Mouse (Mus musculus) megakaryocyte, embryonic 14.5 days (primary cell): Measurements from ENCODE around the gene Olfm2. TPM values are rescaled to one million over a fixed set of nuclear protein-coding genes. Genes with fewer than 3 reads are reported as not detected.

ENCODE experiments used
- H3K27me3 ChIP-seq: replicated peaks from 2 replicates; pipeline ENCODE3; 2012; ENCODE audit warnings: inconsistent platforms
- H3K36me3 ChIP-seq: replicated peaks from 2 replicates; pipeline ENCODE3; 2012; ENCODE audit warnings: low read length, inconsistent platforms, mixed read lengths
- H3K4me1 ChIP-seq: 2 replicates; pipeline ENCODE4 v1.6.1; 2012; ENCODE audit warnings: inconsistent platforms
- H3K4me3 ChIP-seq: replicated peaks from 2 replicates; pipeline ENCODE3; 2012; ENCODE audit warnings: moderate library complexity, mild to moderate bottlenecking, inconsistent platforms
- H3K9me3 ChIP-seq: 2 replicates; pipeline ENCODE4 v1.6.1; 2012; ENCODE audit warnings: inconsistent platforms
- FLI1 ChIP-seq: IDR thresholded peaks from 2 replicates; pipeline ENCODE4 v1.6.1; 2012; ENCODE audit warnings: low read length, inconsistent platforms, mixed read lengths
- GATA1 ChIP-seq: IDR thresholded peaks from 3 replicates; pipeline ENCODE4 v1.6.1; 2012; ENCODE audit warnings: mixed read lengths, low read length, inconsistent platforms, borderline replicate concordance
- polyA plus RNA-seq: library from polyadenylated mRNA; stranded (reverse); fragments of >175 nt; gene quantifications from 2 replicates; pipeline ENCODE4 v1.2.3, GENCODE M21; 2012; ENCODE audit warnings: low replicate concordance; ENCODE audit not compliant: insufficient read depth

Gene Olfm2
- polyA plus RNA-seq, 1 experiment = 0.16 TPM

DNA sequence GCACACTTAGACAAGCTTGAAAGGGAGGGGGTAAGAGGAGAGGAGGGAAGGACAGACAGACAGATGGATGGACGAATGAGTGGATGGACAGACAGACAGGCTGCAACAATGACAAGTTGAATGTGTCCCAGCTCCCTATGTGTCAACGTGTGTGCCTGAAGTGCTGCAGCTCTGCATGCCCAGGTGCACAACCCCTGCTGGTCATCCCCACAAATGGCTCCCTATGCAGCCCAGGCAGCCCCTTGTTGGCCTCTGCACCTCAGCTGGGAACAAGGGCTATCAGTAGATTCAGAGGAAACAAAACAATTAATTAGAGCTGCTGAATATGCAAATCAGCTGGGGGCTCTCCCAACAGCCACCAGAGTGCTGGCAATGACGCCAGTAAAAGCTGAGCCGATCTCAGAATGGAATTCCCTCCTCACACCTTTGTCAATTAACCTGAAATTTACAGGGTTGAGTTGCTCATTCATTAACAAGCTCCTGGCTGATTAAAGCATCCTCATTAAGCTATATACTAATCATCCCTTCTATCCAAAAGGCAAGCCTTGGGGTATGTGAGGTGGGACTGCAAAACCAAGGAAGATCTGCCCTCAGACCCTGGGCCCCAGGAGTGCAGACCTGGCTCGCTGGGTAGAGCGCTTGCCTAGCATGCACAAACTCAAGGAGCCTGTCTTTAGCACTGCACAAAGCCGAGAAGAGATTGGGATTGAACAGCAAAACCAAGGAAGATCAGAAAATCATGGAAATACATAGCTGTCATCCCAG, 16.2 kb upstream of the Olfm2 start:
- peak overlapping the region; percentile 34 for H3K4me3 ChIP-seq
- H3K9me3 ChIP-seq = no peaks in the 10 kb centered on the region
- no peaks in the 10 kb centered on the region for H3K36me3 ChIP-seq
- TF ChIP-seq FLI1 = no peak
- no peak for TF ChIP-seq GATA1
- peaks cover 60% of the 10 kb centered on the region for H3K27me3 ChIP-seq
- peaks cover 66% of the 10 kb centered on the region for H3K4me1 ChIP-seq

DNA sequence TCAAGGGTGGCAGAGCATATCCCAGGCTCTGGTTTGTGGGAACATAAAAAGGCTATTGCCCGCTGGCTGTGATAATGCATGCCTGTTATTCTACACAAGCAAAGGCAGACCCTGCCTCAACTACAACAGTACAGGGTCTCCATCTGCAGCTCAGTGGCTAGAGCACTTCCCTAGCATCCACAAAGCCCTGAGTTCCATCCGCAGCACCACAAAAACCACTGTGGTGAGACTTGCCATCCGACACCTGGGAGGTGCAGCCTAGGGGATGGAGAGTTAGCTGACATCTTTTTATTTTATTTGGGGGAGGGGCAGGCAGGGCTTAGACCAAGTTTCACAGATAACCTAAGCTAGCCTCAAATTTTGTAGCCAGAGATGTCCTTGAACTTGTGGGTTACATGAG, 15.2 kb upstream of the Olfm2 start:
- no peak overlapping the region for H3K4me3 ChIP-seq
- H3K27me3 ChIP-seq = peaks cover 51% of the 10 kb centered on the region
- no peak for TF ChIP-seq FLI1
- TF ChIP-seq GATA1 = no peak
- H3K9me3 ChIP-seq = no peaks in the 10 kb centered on the region
- H3K36me3 ChIP-seq = no peaks in the 10 kb centered on the region
- peaks cover 76% of the 10 kb centered on the region for H3K4me1 ChIP-seq

DNA sequence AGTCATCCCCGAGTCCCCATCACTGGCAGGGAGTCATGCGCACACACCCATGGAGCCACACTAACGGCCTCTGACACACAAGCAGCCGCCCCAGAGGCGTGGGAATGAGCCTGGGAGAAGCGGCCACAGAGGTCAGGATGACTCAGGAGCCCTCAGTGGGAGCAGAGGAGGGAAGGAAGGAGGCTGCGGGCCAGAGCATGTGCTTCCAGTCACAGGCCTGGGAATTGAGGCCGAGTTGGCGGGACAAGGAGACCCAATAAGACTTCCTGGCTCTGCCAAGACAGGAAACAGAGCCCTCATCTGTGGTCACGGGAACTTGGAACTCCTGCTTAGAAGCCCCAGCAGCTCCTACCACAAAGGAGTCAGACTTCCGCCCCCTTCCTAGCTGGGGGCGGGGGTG, 14.7 kb upstream of the Olfm2 start:
- Histone ChIP-seq H3K9me3 (no peaks in the 10 kb centered on the region), H3K4me3 (peak overlapping the region; percentile 76), H3K4me1 (peaks cover 81% of the 10 kb centered on the region), H3K36me3 (no peaks in the 10 kb centered on the region), H3K27me3 (peaks cover 50% of the 10 kb centered on the region)
- no peak for TF ChIP-seq GATA1

DNA sequence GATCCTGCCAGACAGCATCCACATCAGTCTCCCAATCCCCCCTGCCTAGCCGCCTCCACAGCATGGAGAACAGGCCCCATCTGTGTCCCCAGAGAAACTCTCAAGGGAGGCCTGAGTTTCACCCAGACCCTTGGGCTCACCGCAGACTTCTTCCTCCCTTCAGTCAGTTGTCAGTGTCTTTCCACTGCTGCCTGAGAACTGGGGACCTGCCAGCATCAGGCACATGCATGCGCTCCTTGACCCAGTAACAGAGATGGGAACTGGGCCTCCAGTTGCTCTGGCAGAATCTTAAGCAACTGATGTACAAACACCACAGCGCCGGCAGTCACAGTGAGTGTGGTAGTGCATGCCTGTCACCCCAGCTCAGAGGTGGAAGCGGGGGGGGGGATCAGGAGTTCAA, 12.7 kb upstream of the Olfm2 start:
- peaks cover 79% of the 10 kb centered on the region for H3K4me1 ChIP-seq
- no peak overlapping the region for H3K4me3 ChIP-seq
- peaks cover 53% of the 10 kb centered on the region for H3K27me3 ChIP-seq
- no peaks in the 10 kb centered on the region for H3K36me3 ChIP-seq
- TF ChIP-seq FLI1 (no peak), GATA1 (no peak)
- H3K9me3 ChIP-seq = no peaks in the 10 kb centered on the region

DNA sequence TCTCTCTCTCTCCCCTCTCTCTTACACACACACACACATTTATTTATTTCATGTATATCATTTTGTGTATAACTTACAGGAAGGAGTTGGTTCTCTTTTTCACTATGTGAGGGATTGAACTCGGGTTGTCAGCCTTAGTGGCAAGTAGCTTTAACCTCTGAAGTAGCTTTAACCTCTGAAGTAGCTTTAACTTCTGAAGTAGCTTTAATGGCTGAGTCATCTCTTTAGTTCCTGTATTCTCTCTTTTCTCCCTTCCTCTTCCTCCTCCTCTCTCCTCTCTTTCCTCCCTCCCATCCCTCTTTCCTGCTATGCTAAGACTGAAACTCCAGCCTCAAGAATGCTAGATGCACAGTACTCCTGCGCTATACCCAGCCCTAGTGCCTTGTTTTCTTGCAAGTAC, 12.1 kb upstream of the Olfm2 start:
- Histone ChIP-seq H3K27me3 (peaks cover 46% of the 10 kb centered on the region), H3K4me1 (peaks cover 74% of the 10 kb centered on the region), H3K36me3 (no peaks in the 10 kb centered on the region), H3K4me3 (no peak overlapping the region), H3K9me3 (no peaks in the 10 kb centered on the region)
- TF ChIP-seq FLI1 (no peak), GATA1 (no peak)

DNA sequence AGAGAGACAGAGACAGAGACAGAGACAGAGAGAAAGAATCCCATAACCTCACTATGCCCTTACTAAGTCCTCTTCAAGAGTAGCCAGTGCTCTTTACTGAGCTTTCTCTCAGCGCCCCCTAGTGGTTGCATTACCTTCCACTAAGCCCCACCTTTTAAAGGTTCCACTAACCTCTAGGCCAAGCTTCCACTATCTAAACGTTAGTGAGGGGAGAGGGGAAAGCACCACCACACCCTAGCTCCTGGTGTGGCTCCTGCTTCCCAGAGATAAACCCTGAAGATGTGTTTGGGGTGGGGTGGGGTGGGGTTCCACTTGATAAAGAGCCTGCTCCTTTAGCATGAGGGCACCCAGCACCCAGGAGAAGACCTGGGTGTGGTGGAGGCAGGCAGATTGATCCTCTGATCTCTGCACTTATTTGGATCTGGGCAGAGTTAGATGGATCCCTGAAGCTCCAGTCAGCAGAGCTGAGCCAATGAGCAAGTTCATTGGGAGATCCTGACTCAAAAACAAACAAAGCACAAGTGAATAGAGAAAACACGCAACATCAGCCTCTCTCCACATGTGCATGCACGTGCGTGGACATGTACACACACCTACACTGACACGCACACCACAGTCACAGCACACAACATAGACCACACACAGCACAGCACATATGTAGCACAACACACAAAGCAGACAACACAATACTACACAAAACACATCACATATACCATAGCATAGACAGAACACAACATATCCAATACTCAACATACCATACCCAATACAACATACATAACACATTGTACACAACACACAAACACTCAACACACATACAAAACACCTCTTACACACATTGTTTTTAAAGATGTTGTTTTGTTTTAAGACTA, 11.2 kb upstream of the Olfm2 start:
- Histone ChIP-seq H3K4me1 (peaks cover 71% of the 10 kb centered on the region), H3K36me3 (no peaks in the 10 kb centered on the region), H3K27me3 (peaks cover 40% of the 10 kb centered on the region), H3K4me3 (peak overlapping the region; percentile 48), H3K9me3 (no peaks in the 10 kb centered on the region)
- TF ChIP-seq FLI1 = no peak
- TF ChIP-seq GATA1 = no peak

DNA sequence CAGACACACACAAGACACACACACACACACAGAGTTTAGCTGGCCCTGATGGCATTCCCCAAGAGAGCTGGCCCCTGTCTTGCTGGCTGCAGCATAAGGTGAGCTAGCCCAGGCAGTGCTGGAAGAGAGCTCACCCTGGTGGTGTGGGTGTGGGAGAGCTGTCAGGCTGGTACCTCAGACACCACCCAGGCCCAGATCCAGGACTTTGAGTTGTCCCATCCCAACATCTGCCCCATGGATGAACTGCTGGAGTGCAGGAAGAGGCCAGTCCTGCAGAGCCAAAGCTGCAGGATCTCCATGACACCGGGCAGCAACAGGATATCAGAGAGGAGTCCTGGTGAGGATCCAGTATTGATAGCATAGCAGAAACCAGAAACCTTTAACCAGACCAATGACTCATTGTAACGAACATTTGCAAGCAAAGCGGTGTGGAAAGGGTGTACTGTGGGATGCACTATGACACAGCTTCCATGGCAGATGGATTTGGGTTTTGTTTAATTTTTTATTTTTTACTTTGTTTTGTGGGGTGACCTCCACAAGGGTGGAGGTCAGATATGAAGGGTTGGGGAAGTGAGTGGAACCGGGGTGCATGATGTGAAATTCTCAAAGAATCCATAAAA, 10.0 kb upstream of the Olfm2 start:
- no peak overlapping the region for H3K4me3 ChIP-seq
- no peak for TF ChIP-seq FLI1
- TF ChIP-seq GATA1 = no peak
- H3K36me3 ChIP-seq = no peaks in the 10 kb centered on the region
- H3K4me1 ChIP-seq = peaks cover 68% of the 10 kb centered on the region
- H3K9me3 ChIP-seq = no peaks in the 10 kb centered on the region
- peaks cover 30% of the 10 kb centered on the region for H3K27me3 ChIP-seq

DNA sequence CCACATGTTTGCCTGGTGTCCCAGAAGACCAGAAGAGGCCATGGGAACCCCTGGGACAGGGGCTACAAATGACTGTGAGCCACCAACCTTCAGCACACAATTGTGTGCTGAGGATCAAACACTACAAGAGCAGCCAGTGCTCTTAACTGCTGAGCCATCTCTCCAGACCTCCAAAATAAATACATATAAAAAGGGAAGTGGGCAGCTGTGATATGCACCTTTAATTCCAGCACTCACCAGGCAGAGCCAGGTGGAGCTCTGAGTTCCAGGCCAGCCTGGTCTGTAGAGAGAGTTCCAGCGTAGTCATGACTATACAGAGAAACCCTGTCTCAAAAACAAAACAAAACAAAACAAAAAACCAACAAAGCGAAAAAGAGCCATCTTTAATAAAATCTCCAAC, 8.2 kb upstream of the Olfm2 start:
- Histone ChIP-seq H3K27me3 (peaks cover 37% of the 10 kb centered on the region), H3K9me3 (no peaks in the 10 kb centered on the region), H3K4me1 (peaks cover 56% of the 10 kb centered on the region), H3K4me3 (no peak overlapping the region), H3K36me3 (no peaks in the 10 kb centered on the region)
- TF ChIP-seq GATA1 = no peak
- TF ChIP-seq FLI1 = no peak

DNA sequence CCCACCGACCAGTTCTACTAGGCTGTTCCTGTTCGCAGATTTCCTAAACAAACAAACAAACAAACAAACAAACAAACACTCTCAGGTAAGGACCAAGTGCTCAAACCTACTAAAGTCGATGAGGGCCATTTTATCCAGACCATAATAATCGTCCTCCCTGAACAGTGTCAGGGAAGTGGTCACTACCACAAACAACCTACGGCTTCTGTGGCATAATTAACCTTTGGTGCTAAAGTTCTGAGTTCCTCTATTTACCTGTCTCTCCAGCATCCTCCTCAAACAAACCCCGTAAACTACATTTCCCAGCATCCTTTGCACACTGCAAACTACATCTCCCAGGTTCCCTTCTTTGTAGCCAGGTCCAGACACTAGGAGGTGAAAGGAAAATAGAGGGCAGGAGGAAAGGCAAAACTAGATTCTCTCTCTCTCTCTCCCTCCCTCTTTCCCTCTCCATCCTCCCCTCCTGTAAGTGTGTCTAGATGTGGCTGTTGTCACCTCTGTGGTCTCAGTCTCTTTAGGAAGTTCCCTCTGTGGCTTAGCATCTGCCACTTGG, 5.4 kb upstream of the Olfm2 start:
- H3K4me3 ChIP-seq = no peak overlapping the region
- peaks cover 32% of the 10 kb centered on the region for H3K4me1 ChIP-seq
- H3K9me3 ChIP-seq = no peaks in the 10 kb centered on the region
- H3K27me3 ChIP-seq = peaks cover 53% of the 10 kb centered on the region
- H3K36me3 ChIP-seq = no peaks in the 10 kb centered on the region
- TF ChIP-seq FLI1 (no peak), GATA1 (no peak)
